Mouse (Mus musculus) olfactory bulb, adult 2 months (tissue): ENCODE measurements around the gene Kalrn.

Experiments used
- CTCF ChIP-seq: fragments of 200-500 bp; IDR thresholded peaks from 2 replicates; pipeline ENCODE4 v1.5.1; 2012; ENCODE audit warnings: low read depth, mild to moderate bottlenecking, low read length, moderate library complexity; ENCODE audit not compliant: insufficient read depth
- POLR2A ChIP-seq: fragments of 200-500 bp; IDR thresholded peaks from 2 replicates; pipeline ENCODE4 v1.6.1; 2012; ENCODE audit warnings: mild to moderate bottlenecking, low read depth, low read length, moderate library complexity; ENCODE audit not compliant: insufficient read depth

DNA sequence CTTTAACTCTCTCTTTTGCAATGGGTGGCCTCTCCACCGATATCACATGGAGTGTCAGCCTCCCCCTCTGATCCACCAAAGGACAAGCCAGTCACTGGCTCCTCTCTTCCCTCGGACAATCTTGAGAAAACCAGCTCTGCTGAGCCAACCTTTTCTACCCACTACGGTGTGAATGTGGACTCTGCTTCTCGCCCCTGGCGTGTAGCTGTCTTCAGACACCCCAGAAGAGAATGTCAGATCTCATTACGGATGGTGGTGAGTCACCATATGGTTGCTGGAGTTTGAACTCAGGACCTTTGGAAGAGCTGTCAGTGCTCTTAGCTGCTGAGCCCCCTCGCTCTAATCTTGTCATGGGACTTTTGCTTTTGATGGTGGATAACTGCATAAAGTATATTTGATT lies 452.0 kb downstream of the Kalrn start:
- TF ChIP-seq POLR2A: no peak
- no peak for TF ChIP-seq CTCF
